10 mouse cellular contexts compared by ENCODE assay signal in genomic region chr16:96620402-96620801, GRCm38 (mm10).
DNase-seq lines count a peak whose midpoint lies in the region; ATAC-seq and TF ChIP-seq lines count a peak whose summit lies in the region.
"Had no signal": no experiment of that assay in that cellular context is flagged by ENCODE, and none has a peak within 500 bp of the region (broad histone marks: within the 10 kb centered on the region; RNA-seq: fewer than 3 reads in every experiment).

No protein-coding gene starts in this region.

- no peaks in the 10 kb centered on the region for H3K27me3 ChIP-seq in limb, embryonic 10.5 days (ENCODE audit: low read depth, poor library complexity, severe bottlenecking)
- no peaks in the 10 kb centered on the region for H3K27me3 ChIP-seq in liver, embryonic 12.5 days (replicated peaks)
- peaks cover 6% of the 10 kb centered on the region for H3K27me3 ChIP-seq in kidney, embryonic 14.5 days (ENCODE audit: control insufficient read depth, insufficient read depth, low read length)
- H3K27me3 ChIP-seq: heart, embryonic 15.5 days; megakaryocyte, embryonic 14.5 days had no signal

- TF ChIP-seq CTCF in gastrocnemius, adult 2 months (IDR thresholded peaks at IDR 0.05), result no peak

- no peak overlapping the region for H3K4me2 ChIP-seq in liver, embryonic 12.5 days
- no peak overlapping the region for H3K4me2 ChIP-seq in kidney, embryonic 14.5 days (replicated peaks; ENCODE audit: low read depth, low read length)
- H3K4me2 ChIP-seq: heart, embryonic 15.5 days had no signal

- no peaks in the 10 kb centered on the region for H3K9me3 ChIP-seq in limb, embryonic 10.5 days (replicated peaks)
- H3K9me3 ChIP-seq in liver, embryonic 12.5 days (replicated peaks), result no peaks in the 10 kb centered on the region
- H3K9me3 ChIP-seq in kidney, embryonic 14.5 days (ENCODE audit: control insufficient read depth, low read length), result no peaks in the 10 kb centered on the region
- H3K9me3 ChIP-seq: heart, embryonic 15.5 days had no signal

- 91% methylated on average over 5 of the region's 5 CpGs for WGBS in limb, embryonic 10.5 days
- 77% methylated on average over 5 of the region's 5 CpGs for WGBS in liver, embryonic 12.5 days (ENCODE audit: insufficient replicate concordance)
- WGBS in kidney, embryonic 14.5 days, result 89% methylated on average over 5 of the region's 5 CpGs

- peak; percentile 20 for DNase-seq in adrenal gland, postnatal 25 days
- DNase-seq in adrenal gland, adult (ENCODE audit: inconsistent age in 2 of 2, low spot score in 1 of 2), result no peak
- DNase-seq in Muller cell, postnatal 12 days (ENCODE audit: inconsistent ontology term), result peak; percentile 37
- peak; percentile 83 for DNase-seq in gastrocnemius, adult 2 months
- peak; percentile 69 to 70 for DNase-seq in layer of hippocampus, postnatal 36 days
- no peak for DNase-seq in limb, embryonic 10.5 days (ENCODE audit: low spot score)

- intact Hi-C loops in gastrocnemius, adult 2 months (cut with DNase I), result no loop called here

- H3K9ac ChIP-seq in liver, embryonic 12.5 days, result no peak overlapping the region
- H3K9ac ChIP-seq in kidney, embryonic 14.5 days (ENCODE audit: low read depth, low read length), result no peak overlapping the region
- H3K9ac ChIP-seq: heart, embryonic 15.5 days had no signal

- H3K27ac ChIP-seq in gastrocnemius, adult 2 months, result peak overlapping the region; percentile 72
- no peak overlapping the region for H3K27ac ChIP-seq in limb, embryonic 10.5 days
- no peak overlapping the region for H3K27ac ChIP-seq in liver, embryonic 12.5 days
- no peak overlapping the region for H3K27ac ChIP-seq in kidney, embryonic 14.5 days (ENCODE audit: low read depth, low read length)
- H3K27ac ChIP-seq: heart, embryonic 15.5 days had no signal

- H3K4me3 ChIP-seq in gastrocnemius, adult 2 months, result no peak overlapping the region
- H3K4me3 ChIP-seq in limb, embryonic 10.5 days, result no peak overlapping the region
- no peak overlapping the region for H3K4me3 ChIP-seq in liver, embryonic 12.5 days
- no peak overlapping the region for H3K4me3 ChIP-seq in kidney, embryonic 14.5 days (ENCODE audit: low read length)
- H3K4me3 ChIP-seq: heart, embryonic 15.5 days; megakaryocyte, embryonic 14.5 days had no signal

- no peak for ATAC-seq in liver, embryonic 12.5 days
- ATAC-seq in kidney, embryonic 14.5 days (ENCODE audit: low FRiP score, low TSS enrichment), result no peak

- no peaks in the 10 kb centered on the region for H3K36me3 ChIP-seq in limb, embryonic 10.5 days
- H3K36me3 ChIP-seq in liver, embryonic 12.5 days, result no peaks in the 10 kb centered on the region
- no peaks in the 10 kb centered on the region for H3K36me3 ChIP-seq in kidney, embryonic 14.5 days (ENCODE audit: control insufficient read depth, insufficient read depth, low read length)
- H3K36me3 ChIP-seq: heart, embryonic 15.5 days had no signal

- H3K4me1 ChIP-seq in limb, embryonic 10.5 days, result 0 out of 2 replicates have a peak, but pooled peaks cover 5% of the 10 kb centered on the region
- no peaks in the 10 kb centered on the region for H3K4me1 ChIP-seq in liver, embryonic 12.5 days
- H3K4me1 ChIP-seq in kidney, embryonic 14.5 days (ENCODE audit: control insufficient read depth, insufficient read depth, low read length), result no peaks in the 10 kb centered on the region
- H3K4me1 ChIP-seq: heart, embryonic 15.5 days; megakaryocyte, embryonic 14.5 days had no signal

Comparison
In these comparisons a context has a peak if more than half of its experiments do, and no peak if none do; other contexts are left out.
1. DNase-seq: peak in adrenal gland, postnatal 25 days (single experiment), Muller cell, postnatal 12 days (single experiment), gastrocnemius, adult 2 months (single experiment) and layer of hippocampus, postnatal 36 days (2 of 2); none in adrenal gland, adult (0 of 2) and limb, embryonic 10.5 days (single experiment).